Mouse (Mus musculus) heart, embryonic 16.5 days (tissue): Measurements from ENCODE around the gene Ror1. TPM values are rescaled to one million over a fixed set of nuclear protein-coding genes. Genes with fewer than 3 reads are reported as not detected.

Source experiments
- ATAC-seq: fragments of 200-750 bp; cut with Nextera tagmentation; replicated peaks from 2 replicates; pipeline ENCODE4 v1.8.0; 2017; ENCODE audit warnings: moderate number of reproducible peaks; ENCODE audit not compliant: insufficient read depth, low FRiP score; ENCODE audit errors: extremely low read depth
- H3K27ac ChIP-seq: fragments of 300-500 bp; sonication (generic); 2 replicates; pipeline ENCODE4 v1.5.1; 2014; ENCODE audit warnings: mild to moderate bottlenecking, low read length, control low read depth, moderate library complexity
- H3K27me3 ChIP-seq: fragments of 300-500 bp; sonication (generic); 2 replicates; pipeline ENCODE4 v1.6.1; 2014; ENCODE audit warnings: low read length, mixed read lengths; ENCODE audit not compliant: control insufficient read depth, insufficient read depth
- H3K36me3 ChIP-seq: fragments of 300-500 bp; sonication (generic); 2 replicates; pipeline ENCODE4 v1.6.1; 2014; ENCODE audit not compliant: control insufficient read depth, insufficient read depth
- H3K4me1 ChIP-seq: fragments of 300-500 bp; sonication (generic); 2 replicates; pipeline ENCODE4 v1.6.1; 2014; ENCODE audit warnings: low read length, mixed read lengths; ENCODE audit not compliant: control insufficient read depth, insufficient read depth
- H3K4me2 ChIP-seq: fragments of 300-500 bp; sonication (generic); 2 replicates; pipeline ENCODE4 v1.6.1; 2014; ENCODE audit warnings: low read depth, mild to moderate bottlenecking, control low read depth, low read length
- H3K4me3 ChIP-seq: fragments of 300-500 bp; sonication (generic); 2 replicates; pipeline ENCODE4 v1.5.1; 2014; ENCODE audit warnings: mild to moderate bottlenecking, control low read depth, low read length
- H3K9ac ChIP-seq: fragments of 300-500 bp; sonication (generic); 2 replicates; pipeline ENCODE4 v1.6.1; 2014; ENCODE audit warnings: low read length, control low read depth
- H3K9me3 ChIP-seq: fragments of 300-500 bp; sonication (generic); replicated peaks from 2 replicates; pipeline ENCODE4 v1.6.1; 2016; ENCODE audit warnings: low read length; ENCODE audit not compliant: control insufficient read depth
- WGBS: fragments of 180-500 bp; shearing (Covaris S2); extraction: QIAGEN DNeasy Blood & Tissue Kit; methylation state at CpG from one replicate; pipeline ENCODE4 v1.1.7; 2014; 5-methylcytosine and 5-hydroxymethylcytosine counted together
- polyA plus RNA-seq: library from polyadenylated mRNA; unstranded; fragments of >200 nt; fragmentation: Nextera tagmentation; extraction: Ambion mirVana; gene quantifications from 2 replicates; pipeline ENCODE4 v1.2.1, GENCODE M21; 2015

Ror1 gene
- polyA plus RNA-seq = 10.7 and 13.0 TPM in 2 replicates

DNA sequence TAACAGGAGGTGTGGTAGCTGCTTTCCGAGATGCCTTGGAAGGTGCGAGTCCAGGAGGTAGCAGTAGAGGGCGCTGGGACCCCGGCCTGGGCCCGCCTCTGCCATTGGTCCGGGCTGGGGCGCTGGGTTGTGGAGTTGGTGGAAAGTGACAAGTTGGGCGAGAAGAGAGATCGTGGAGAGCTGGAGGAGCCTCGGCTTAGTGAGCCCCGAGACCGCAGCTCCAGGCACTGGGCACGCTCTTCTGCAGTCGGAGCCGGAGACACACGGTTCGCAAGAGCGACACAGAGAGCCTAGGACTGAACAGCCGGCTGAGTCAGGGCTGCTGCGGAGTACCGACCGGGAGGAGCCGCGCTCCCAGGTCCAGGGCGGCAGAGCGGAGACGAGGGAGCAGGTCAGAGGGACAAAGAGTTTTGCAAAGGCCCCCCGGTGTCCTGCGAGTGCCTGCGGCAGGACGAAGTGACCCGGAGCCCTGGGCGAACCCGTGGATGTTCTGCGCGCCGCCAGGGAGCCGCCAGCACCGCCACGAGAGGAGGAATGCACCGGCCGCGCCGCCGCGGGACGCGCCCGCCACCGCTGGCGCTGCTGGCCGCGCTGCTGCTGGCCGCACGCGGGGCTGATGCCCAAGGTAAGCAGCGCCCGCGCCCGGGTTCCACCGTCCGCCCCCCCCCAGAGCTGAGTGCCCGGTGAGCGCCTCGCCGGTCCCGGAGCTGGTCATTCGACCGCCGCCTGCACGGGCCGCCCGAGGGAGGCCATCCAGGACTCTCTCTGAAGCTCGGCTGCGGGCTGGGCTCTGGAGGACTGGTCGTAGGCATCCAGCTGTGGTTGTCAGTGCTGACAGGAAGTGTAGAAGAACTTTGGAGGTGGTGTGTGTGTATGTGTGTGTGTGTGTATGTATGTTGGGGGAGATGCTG lies at the start of gene Ror1:
Gene Ror1, plus strand, starts transcription at position 107 of the 911 bp plus-strand sequence.
- Histone ChIP-seq H3K9ac (peak within 1 kb of the TSS; percentile 94), H3K4me1 (peaks cover 10% of the 10 kb centered on the region), H3K4me2 (peak within 1 kb of the TSS; percentile 71), H3K27ac (peak within 1 kb of the TSS; percentile 93), H3K4me3 (peak within 1 kb of the TSS; percentile 89), H3K9me3 (no peaks in the 10 kb centered on the region), H3K27me3 (no peaks in the 10 kb centered on the region), H3K36me3 (no peaks in the 10 kb centered on the region)
- ATAC-seq = peak; percentile 88
- under 1% methylated on average over 76 of the region's 76 CpGs for WGBS

DNA sequence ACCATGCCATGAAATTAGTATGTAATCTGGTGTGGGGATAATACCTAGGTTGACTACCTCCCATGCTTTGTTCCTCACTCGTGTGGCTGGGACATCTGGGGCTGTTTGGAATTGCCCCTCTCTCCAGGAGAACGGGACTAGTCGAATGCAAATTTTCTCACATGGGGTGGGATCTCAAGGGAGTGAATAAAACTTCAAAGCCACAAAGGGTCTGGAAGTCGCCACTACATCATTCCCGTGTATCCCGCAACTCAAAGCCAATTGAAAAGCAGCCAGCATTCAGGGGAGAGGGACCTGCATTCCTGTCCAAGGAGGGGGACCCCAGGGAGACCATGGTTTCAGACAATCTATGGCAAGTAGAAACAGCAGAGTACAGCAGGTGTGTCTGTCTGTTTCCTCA lies 48.5 kb upstream of the Ror1 start:
- no peak overlapping the region for H3K4me3 ChIP-seq
- 57% methylated on average over 6 of the region's 6 CpGs for WGBS
- no peaks in the 10 kb centered on the region for H3K27me3 ChIP-seq
- peaks cover 12% of the 10 kb centered on the region for H3K4me1 ChIP-seq
- H3K9me3 ChIP-seq = no peaks in the 10 kb centered on the region
- no peak overlapping the region for H3K9ac ChIP-seq
- H3K4me2 ChIP-seq = no peak overlapping the region
- ATAC-seq = no peak
- no peak overlapping the region for H3K27ac ChIP-seq
- H3K36me3 ChIP-seq = no peaks in the 10 kb centered on the region

GRCm38 (mm10) chr4:100048351-100048950 lies 47.1 kb upstream of the Ror1 start:
- Histone ChIP-seq H3K4me1 (peaks cover 12% of the 10 kb centered on the region), H3K9ac (no peak overlapping the region), H3K27me3 (no peaks in the 10 kb centered on the region), H3K36me3 (no peaks in the 10 kb centered on the region), H3K9me3 (no peaks in the 10 kb centered on the region), H3K4me3 (no peak overlapping the region), H3K27ac (peak overlapping the region; percentile 64), H3K4me2 (no peak overlapping the region)
- WGBS = 48% methylated on average over 7 of the region's 7 CpGs
- ATAC-seq = peak; percentile 63; the same call in 1 of the 2 replicates

DNA sequence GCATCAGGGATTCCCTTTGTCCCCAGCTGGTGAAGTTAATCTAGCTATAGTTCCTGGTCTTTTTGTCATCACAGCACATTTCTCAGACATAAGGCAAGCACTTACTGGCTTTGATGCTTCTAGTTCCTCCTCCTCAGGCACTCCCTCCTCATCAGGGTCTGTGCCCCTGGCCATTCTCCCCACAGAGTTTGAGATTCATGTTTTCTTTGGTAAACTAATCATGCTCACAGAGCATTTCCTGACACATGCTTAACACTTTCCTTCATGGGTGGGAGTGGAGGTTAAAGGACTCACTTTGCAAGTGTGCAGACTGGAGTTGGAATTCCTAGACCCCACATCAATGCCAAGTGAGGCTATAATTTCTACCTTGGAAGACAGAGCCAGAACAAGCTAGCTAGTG lies 43.8 kb upstream of the Ror1 start:
- H3K9me3 ChIP-seq = no peaks in the 10 kb centered on the region
- ATAC-seq = no peak
- H3K27ac ChIP-seq = no peak overlapping the region
- no peak overlapping the region for H3K9ac ChIP-seq
- no peaks in the 10 kb centered on the region for H3K36me3 ChIP-seq
- no peaks in the 10 kb centered on the region for H3K27me3 ChIP-seq
- peaks cover 16% of the 10 kb centered on the region for H3K4me1 ChIP-seq
- H3K4me2 ChIP-seq = no peak overlapping the region
- no peak overlapping the region for H3K4me3 ChIP-seq

DNA sequence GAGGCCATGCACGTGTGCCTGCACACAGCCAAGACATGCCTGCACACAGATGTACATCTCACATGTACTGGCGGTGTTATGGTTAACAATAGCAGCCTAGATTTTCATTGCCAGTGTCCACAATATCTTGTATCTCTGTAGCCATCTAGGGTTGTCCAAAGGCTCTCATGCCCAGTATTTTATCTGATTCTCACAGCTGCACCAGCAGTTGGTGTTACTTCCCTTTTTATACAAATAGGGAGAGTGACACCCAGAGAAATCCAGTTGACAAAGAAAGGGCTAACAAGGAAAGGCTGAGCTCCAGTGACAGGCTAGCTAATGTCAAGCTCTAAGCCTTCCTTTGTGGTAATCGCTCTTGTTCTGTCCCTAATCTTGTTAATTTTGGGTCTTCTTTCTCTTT lies 43.3 kb upstream of the Ror1 start:
- H3K9me3 ChIP-seq = no peaks in the 10 kb centered on the region
- H3K9ac ChIP-seq = no peak overlapping the region
- ATAC-seq = no peak
- no peak overlapping the region for H3K4me3 ChIP-seq
- no peaks in the 10 kb centered on the region for H3K27me3 ChIP-seq
- no peak overlapping the region for H3K27ac ChIP-seq
- H3K4me1 ChIP-seq = peaks cover 16% of the 10 kb centered on the region
- no peak overlapping the region for H3K4me2 ChIP-seq
- H3K36me3 ChIP-seq = no peaks in the 10 kb centered on the region
- WGBS = 73% methylated on average over 3 of the region's 3 CpGs

DNA sequence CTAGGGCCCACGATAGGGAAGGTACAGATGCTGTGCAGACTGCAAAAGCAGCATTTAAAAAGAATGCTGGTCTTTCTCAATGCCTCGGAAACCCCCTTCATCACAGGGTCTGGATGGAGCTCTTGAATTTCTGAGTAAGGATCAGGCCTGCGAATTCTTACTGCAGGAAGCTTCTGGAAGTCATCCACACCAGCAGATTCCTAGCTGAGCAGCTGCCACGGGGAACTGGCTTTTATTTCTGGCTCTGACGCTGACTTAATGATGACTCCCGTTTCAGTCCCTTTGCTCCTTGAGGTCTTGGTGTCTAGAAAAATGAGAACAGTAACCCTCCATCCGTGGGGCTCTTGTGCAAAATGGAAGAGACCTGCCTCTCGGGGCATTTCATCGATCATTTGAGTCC lies 39.5 kb upstream of the Ror1 start:
- Histone ChIP-seq H3K4me2 (no peak overlapping the region), H3K9me3 (no peaks in the 10 kb centered on the region), H3K4me3 (no peak overlapping the region), H3K36me3 (no peaks in the 10 kb centered on the region), H3K4me1 (peaks cover 3% of the 10 kb centered on the region; the same call in 1 of the 2 replicates), H3K9ac (no peak overlapping the region), H3K27ac (no peak overlapping the region; the same call in 1 of the 2 replicates), H3K27me3 (no peaks in the 10 kb centered on the region)
- WGBS = 42% methylated on average over 9 of the region's 9 CpGs
- ATAC-seq = no peak

DNA sequence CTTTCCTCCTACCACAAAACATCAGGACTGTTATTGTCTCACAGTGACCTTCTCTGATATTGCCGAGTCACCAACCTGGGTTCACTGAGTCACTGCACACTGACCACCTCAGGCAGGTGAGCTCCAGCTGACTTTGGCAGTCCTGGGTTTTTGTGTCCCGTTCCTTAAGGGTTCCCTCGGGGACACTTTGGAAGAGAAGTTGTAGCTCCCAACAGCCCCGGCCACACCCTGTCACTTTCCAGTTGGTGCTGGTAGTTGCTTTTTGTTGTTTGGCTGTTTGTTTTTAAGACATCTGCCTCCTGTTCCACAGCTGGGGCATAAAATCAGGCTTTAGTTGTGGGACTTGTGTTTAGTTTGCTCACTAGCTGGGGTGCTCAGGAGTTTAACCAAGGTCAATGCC lies 39.1 kb upstream of the Ror1 start:
- WGBS = 79% methylated on average over 4 of the region's 4 CpGs
- H3K4me1 ChIP-seq = peaks cover 3% of the 10 kb centered on the region; the same call in 1 of the 2 replicates

GRCm38 (mm10) chr4:100057381-100057780 lies 38.2 kb upstream of the Ror1 start:
- no peak overlapping the region for H3K4me3 ChIP-seq
- no peak overlapping the region for H3K9ac ChIP-seq
- 83% methylated on average over 13 of the region's 13 CpGs for WGBS
- H3K27ac ChIP-seq = no peak overlapping the region
- H3K36me3 ChIP-seq = no peaks in the 10 kb centered on the region
- no peaks in the 10 kb centered on the region for H3K9me3 ChIP-seq
- peaks cover 3% of the 10 kb centered on the region; the same call in 1 of the 2 replicates for H3K4me1 ChIP-seq
- no peak for ATAC-seq
- H3K4me2 ChIP-seq = no peak overlapping the region
- H3K27me3 ChIP-seq = no peaks in the 10 kb centered on the region

More for the DNA sequence above, 39.1 kb upstream of the Ror1 start:
- H3K36me3 ChIP-seq = no peaks in the 10 kb centered on the region
- ATAC-seq = no peak
- H3K9ac ChIP-seq = no peak overlapping the region
- H3K4me2 ChIP-seq = no peak overlapping the region
- no peaks in the 10 kb centered on the region for H3K27me3 ChIP-seq
- no peaks in the 10 kb centered on the region for H3K9me3 ChIP-seq
- no peak overlapping the region for H3K4me3 ChIP-seq
- no peak overlapping the region for H3K27ac ChIP-seq

GRCm38 (mm10) chr4:100058631-100059030 lies 37.0 kb upstream of the Ror1 start:
- Histone ChIP-seq H3K4me3 (no peak overlapping the region), H3K36me3 (no peaks in the 10 kb centered on the region), H3K27ac (no peak overlapping the region), H3K9me3 (no peaks in the 10 kb centered on the region), H3K4me2 (no peak overlapping the region), H3K27me3 (no peaks in the 10 kb centered on the region), H3K4me1 (peaks cover 3% of the 10 kb centered on the region; the same call in 1 of the 2 replicates), H3K9ac (no peak overlapping the region)
- 91% methylated on average over 5 of the region's 5 CpGs for WGBS
- no peak for ATAC-seq
